Mouse (Mus musculus) layer of hippocampus, adult 8-10 months (tissue): ENCODE results near the gene Iqgap2. TPM values are rescaled to one million over a fixed set of nuclear protein-coding genes. Genes with fewer than 3 reads are reported as not detected.

Experiments
- DNase-seq, 2 experiments: peaks; one replicate each; pipeline ENCODE4 v3.0.0; 2022; ENCODE audit warnings: low spot score in 2 of 2
- total RNA-seq, 4 experiments: library from RNA; stranded (reverse); gene quantifications; 2 replicates each; pipeline ENCODE4 v1.2.4; 2022

Iqgap2 gene
- total RNA-seq, 4 experiments from 2014 or later: 60.5 to 80.9 (median 72.5) TPM

DNA sequence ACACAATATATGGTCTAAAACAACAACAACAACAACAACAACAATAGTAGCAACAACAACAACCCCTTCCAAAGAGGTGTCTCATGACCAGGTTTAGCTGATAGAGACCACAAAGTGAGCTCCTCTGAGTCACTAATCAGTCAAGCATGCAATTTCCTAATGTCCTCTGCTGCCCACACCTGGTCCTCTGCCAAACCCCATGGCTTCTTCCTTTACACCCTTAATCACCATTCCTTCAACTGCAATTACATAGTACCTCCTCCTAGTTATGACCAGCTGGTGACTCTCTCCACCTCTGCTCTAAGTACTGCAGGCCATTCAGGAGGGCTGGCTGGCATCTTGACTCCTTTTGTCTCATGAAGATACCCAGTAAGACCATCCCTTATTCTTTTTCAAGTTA, 60.0 kb downstream of the Iqgap2 start:
- DNase-seq: no peak

DNA sequence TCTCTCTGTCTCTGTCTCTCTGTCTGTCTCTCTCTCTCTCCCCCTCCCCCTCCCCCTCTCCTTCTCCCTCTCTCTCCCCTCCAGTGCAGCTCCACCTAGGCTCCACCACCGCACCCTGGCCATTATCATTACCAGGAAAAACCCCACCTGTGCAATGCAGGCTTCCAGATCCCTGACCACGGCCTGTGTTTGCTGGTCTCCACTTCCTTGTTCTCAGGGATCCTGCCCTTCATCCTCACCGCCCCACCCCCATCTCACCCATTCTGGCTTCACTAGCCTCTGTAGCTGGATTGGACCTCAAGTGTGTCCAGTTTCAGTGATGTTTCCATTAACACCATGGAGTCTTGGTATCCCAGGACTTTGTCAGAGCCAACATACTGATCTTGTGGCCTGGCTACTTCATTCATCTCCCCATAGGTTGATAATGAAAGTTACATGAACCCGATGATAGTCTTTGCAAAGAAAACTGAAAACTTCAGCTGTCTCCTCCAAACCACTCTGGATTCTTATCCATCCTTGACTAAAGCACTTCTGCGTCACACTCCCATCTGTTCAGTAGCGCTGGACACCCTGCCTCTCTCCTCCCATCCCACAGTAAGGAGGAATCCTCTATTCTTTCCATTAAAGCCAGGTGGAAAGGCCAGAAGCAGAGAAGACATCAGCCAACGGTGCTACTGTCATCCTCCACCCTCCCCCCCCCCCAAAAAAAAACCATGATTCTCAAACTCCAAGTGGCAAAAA, 62.1 kb downstream of the Iqgap2 start:
- no peak for DNase-seq

DNA sequence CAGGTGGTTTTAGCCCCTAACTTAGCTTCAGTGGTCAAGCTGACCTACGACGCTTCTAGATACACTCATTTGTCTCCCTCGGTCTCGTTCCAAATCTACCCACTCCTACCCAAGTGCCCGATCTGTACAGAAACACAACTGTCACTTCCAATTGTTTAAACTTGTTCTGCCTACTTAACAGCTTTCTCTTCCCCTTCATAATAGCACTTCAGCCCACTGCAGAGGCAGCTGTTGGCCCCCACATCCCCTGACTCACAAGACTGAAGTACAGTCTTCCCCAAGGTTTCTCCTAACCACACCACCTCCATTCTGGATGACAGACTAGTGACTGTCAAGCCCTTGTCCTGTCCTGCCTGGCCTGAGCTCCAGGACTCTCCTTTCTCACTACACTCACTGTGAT, 63.1 kb downstream of the Iqgap2 start:
- no peak for DNase-seq

DNA sequence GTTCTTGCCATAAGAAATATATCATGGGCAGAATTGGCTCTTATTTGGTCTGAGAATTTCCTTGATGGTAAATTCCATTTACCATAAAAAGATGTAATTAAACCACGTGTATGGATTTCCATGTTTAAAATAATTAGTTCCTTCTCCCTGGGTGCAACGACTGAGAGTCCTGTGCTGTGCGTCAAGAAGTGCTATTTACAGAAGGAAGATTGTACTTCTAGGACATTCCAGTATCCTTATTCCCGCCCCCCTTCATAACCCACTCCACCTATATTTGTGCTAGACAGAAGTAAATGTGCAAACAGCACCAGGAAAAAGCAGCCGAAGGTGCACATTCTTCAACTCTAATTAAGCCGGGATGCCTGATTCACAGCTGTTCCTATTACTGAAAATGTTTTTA, 65.5 kb downstream of the Iqgap2 start:
- DNase-seq: no peak

DNA sequence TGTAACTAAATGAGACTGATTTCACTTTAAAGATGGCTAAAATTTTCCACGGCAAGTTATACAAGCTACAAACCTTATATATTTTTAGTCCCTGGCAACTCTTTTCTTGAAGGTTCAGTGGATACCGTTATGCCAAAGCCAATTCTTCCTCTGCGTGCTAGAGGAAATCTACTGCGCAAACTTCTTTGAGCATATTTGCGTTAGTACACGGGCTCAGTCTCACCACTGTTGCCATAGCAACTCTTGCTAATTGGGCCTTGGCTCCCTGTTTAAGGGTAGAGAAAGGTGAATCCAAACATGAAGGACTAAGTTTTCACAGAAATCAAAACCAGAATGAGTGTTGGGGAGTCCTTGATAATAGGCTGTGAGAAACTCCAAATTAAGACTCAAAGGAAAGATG, 68.8 kb downstream of the Iqgap2 start:
- DNase-seq: no peak

DNA sequence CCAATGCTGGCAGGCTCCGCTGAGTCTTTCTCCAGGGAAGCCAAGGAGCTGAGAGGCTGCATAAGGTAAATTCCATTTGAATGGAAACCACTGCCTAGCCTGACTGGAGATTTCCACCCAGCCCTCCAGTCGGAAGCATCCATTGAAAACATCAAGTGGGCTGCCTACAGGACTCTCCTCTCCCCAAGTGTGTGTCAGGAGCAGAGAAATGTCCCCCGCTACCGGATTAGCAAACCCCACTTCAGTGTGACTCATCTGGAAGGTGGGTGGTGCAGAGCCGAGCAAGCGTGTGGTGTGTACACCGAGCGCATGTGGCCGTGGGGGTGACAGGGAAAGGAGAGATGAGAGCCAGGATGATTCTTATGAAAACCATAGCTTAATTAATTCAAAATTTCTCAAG, 71.7 kb downstream of the Iqgap2 start:
- DNase-seq: peak; percentile 73 to 82

DNA sequence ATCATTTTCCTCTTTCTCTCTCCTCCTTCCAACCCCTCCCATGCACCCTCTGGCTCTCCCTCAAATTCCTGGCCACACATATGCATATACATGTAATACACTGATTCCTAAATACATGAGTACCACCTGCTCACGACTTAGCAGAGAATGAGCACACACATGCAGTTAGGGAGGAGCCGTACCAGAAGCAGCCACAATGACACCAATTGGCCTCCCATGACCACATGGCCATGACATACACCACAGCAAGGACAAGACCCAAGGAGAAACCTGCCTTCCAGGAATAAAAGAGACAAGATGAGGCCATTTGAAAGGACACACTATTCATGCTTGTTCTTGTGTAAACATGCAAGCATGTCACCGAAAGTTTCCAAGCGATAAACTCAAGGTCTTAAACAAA, 72.8 kb downstream of the Iqgap2 start:
- DNase-seq: no peak

DNA sequence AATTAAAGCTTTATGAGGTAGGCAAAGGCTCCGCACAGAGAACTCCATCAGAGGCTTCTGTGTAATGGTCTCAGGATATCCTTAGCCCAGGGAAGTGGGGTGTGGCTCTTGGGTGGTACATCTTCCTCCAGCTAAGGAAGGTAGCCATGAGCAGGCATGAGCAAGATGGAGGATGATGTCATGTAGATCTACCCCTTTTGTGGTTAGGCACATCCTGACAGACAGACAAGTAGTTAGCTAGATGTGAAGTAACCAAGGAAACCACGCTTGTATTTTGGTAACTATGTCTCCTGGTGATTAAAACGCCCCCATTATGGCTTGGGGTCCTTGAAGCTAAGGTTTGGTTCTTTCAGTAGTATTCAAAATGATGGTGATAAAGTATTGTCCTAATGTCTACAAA, 78.1 kb downstream of the Iqgap2 start:
- DNase-seq: no peak

DNA sequence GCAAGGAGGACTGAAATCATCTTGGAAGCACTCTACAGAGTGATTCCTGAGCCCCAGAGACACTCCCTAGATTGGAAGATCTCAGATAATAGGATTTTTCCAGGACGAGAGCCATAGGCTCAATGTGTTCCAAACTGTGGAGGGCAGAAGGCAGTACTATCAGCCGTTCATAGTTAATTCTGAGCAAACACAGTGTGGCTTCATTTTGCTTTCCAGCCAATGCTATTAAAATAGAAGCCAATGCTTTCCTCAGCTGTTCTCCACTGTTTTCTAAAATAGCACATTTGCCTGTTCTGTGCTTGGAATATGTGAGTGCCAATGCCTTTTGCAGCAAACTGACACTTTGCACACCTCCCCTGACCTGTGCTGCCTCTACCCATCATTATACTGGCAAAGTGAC, 80.9 kb downstream of the Iqgap2 start:
- DNase-seq: no peak

DNA sequence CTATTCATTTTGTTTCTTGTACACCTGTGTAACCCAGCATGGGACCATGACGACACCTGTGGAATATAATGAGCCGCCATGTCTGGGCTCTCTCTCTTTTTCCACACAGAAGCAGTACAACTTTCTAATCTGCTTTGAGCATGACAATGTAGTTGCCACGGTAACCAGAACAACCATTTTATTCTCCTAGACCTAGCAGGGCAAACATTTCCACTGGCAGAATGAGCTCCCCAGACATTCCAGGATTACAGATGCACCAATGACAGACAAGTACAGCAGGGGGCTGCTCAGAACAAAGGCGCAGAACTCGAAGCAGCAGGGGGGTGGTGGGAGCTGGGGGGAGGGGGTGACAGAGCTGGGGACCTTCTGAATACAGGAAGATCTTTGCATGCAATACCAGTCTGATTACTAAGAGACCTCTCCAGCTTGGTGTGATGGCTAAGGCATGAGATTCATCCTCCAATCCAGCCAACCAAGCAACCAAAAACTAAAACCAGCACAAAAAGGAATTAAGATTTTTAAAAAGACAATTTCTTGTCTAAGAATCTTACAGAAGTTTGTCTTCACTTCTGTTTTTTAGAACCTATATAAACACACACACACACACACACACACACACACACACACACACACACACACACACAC, 84.5 kb downstream of the Iqgap2 start:
- DNase-seq: no peak

DNA sequence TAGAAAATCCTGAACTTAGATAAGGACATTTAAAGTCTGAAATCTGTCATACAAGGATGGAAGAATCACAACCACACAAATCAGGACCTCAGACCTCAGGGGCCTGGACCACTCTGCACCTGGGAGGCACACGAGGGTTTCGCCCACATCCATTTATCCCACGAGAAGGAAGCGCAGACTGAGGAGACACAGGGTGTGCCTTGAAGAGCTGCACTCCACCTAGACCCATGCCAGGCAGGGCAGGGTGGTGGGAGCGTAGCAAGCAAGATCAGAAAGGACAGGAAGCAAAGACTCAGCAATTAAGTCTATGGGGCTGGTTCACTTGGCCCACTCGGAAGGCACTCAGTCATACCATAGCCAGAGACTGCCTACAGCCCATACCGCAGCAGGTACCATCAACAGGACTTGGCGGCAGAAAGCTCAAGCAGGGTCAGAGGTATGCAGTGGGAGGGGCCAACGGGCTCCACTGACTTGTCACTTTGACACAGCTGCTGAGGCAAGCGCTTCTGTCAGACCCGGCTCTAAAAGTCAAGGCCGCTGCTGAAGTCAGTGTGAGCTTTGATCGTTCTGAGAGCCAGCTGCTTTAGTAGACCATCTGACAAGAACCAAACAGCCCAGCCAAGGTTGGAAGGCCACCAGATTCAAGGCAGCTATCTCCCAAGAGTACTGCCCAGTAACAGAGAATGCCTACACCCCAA, 86.1 kb downstream of the Iqgap2 start:
- DNase-seq: no peak

DNA sequence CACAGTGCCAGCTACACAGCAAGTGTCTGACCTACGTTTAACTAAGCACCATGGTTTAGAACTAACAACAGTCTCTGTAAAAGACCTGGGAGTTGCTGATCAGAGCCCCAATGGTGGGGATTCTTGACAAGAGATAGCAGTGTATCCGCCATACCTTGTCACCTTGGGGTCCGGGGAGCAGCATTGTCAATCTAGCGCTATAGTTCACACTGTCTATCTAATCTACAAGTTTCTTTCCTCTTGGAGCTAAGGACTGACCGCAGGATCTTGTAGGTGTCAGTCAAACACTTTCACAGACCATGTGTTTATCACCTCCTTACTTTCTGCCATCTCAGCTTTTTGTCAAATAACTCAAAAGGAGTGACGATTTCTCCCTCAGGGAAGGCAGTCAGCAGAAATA, 87.6 kb downstream of the Iqgap2 start:
- DNase-seq: no peak

DNA sequence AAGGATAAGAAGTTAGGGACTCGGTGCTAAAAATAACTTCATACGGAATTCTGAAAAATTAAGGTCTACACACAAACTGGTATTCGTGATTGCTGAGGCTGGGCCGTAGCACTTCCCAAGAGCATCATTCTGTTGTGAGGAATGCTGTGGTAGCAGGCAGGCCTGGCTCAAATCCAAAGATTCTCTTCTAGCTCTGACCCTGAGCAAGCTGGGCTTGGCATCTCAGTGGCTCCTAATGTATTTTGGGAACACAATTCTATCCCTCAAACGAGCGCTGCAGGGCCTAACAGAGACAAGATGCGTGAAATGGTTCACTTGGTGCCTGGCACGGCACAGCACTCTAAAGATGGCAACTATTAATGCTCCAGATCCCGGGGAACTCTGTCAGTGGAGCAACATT, 90.8 kb downstream of the Iqgap2 start:
- no peak for DNase-seq

DNA sequence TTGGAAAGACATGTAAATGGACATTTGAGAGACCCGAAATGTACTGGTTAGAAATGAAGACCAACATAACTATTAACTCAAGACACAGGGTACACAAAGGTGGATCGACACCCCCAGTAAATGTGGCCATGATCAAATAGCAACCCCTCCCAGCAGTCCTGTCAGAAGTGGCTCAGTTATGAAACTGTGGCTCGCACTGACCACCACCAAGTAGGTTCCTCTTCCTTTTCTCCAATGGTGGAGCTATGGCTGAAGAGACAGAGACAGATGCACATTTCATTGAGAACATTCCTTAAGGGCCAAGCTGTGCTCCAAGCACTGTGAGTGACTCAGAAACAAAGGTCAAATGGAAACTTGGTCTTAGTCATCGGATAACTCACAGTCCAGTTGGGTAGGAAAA, 92.4 kb downstream of the Iqgap2 start:
- DNase-seq: no peak

DNA sequence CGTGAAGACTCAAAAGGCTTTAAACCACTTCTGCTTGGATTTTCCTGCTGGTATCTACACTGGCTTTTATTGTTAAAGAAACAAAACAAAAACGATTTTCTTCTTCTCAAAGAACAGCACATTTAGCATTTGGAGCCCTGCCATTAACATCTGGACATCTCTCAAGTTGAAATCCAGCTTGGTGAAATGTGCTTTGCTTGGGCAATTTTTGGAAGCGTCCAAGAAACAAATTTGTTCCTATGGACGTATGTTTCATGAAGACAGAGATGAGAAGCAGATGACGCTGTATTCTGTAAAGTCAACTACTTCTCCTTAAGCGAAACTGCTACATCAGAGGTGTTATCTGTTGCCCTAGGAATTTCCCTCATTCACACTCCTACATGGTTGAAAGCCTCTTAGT, 93.0 kb downstream of the Iqgap2 start:
- DNase-seq: no peak

DNA sequence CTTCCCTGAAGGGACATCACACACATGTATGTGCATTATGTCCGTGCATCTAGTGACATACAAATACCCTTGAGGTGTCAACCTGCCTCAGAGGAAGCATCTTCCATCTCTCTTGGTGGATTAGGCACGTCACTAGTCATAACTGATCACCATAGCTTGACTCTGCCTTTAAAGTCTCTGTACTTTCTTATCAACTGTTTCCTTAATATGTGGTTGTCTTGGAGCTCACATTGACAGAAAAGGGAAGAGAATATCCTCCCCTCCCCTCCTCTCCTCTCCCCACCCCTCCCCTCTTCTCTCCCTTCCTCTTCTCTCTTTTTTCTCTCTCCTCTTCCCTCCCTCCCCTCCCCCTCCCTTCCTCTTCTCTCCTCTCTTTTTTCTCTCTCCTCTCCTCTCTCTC, 94.2 kb downstream of the Iqgap2 start:
- no peak for DNase-seq

DNA sequence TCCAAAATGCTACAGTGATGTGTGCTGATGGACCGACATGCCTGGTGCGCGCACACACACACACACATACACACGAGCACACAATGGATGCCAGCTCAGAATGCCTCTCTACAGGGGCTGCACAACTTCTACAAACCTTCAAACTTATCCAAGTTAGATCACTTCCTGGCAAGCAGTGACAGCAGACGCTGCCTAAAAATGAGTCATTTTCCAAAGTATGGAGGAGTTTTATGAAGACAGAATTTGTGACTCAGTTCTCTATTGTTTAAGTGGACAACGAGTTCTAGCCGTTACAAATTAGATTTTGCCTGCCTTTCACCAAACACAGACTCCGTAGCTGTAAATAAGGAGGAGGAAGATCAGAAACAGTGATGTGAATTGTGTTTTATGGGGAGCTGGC, 97.4 kb downstream of the Iqgap2 start:
- DNase-seq: no peak

DNA sequence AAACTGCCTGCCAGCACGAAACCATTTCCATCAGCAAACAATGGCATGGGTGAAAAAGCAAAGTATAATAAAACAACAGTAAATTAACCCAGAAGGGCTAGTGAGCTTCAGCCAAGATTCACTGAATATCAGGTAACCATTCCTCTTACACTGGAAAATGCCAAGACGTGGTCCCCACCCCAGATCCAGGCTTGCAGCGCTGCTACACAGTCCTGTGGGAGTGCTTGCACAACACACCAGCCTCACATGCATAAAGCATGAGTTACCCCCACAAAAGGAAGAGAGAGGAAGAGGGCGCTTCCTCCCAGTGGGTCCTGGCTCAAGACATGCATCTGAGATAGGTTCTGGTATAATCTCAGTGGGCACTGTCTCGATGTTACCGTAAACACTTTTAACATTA, 100.8 kb downstream of the Iqgap2 start:
- DNase-seq: no peak

DNA sequence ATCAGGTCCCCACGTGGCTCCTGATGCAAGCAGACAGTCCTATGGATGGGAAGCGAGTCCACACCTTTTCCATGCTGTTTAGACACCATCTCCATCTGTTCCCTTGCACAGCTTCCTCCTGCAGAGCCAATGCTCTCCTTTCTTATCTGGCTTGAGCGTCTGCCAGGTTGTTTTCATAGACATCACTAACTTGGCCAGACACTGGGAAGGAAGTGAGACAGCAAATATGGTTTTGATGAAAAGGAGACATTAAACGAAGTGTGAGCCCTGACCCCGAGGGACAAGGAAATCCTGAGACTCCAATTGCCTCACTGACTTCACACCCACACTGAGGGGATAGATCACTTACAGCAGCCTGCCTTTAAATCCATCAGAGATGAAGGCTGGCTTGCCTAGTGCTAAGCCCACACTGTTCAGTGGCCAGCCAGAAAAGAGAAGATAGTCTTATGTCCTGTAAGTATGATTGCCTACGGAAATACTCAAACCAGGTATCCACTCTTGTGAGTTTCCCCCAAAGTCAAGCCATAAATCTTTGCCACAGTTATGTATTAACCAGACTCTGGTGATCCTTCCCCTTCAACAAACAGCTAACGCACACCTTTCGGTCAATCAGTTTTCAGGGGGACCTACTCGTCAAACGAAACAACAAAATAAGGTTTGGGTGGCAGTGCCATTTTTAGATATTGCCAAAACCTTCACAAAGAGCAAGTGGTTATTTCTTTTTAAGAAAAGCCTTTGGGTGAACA, 102.9 kb downstream of the Iqgap2 start:
- DNase-seq: no peak

DNA sequence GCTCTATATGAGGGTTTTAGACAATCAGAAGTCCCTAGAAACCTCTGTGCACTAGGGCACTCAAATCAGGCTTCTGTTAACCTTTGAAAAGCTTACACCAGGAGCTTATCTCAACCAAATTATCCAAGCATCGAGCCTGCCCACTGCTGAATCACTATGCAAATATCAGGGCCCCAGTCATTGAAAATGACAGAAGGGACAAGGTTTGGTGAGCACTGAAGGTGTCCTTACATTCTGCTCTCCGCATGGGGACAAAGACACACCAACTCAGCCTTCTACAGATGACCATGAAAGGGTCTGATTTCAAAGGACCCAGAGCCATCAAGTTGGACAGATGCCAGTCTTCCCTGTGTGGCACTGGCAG, 108.8 kb downstream of the Iqgap2 start:
- DNase-seq: no peak

DNA sequence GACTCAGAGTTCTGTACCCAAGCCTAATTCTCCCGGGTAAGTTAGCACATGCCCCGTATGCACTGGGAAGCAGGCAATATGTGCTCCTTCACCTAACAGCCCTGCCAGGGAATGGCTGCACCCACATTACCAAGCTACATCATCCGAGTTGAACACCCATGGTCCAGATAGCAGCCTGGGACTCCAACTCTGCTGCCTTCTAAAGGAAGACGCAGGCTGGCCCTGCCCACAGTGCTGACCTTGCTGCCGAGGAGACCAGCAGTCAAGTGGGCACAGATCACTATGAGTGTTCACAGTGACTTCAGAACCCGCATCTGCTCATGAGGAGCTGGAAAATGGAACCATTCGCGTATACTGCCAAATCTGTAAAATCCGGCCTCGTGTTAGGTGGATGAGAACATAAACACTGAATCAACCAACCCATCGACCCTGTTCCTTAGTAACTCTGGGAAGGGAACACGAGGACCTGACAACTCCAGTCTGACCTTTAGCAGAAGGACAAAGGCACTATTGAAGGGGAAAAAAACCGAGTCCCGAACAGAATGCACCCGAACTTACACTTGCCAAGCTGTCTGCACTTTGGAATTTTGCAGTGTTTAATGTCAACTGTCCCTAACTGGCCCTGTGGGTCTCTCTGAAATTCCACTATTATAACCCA, 109.3 kb downstream of the Iqgap2 start:
- DNase-seq: no peak

DNA sequence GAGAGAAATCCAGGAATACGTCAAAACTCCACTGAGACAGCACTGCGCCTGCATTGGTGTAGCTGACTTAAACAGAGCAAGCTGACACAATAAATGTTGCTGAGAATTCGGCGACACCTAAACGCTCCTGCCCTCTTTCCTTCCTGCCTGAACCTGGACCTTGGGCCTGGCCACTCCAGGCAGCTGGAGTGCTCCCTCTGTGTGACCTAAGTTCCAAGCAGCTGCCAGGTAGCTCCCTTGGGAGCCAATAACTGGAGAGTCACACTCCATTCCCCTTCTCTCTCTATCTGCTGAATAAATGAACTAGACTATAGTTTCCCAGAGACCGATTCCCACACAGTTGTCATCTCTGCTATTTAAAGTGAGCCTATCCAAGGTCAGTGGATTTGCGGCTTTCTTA, 111.7 kb downstream of the Iqgap2 start:
- DNase-seq: no peak
